Mouse (Mus musculus) left cerebral cortex, adult 8-10 months (tissue): ENCODE data around the gene Glg1. TPM values are rescaled to one million over a fixed set of nuclear protein-coding genes. Genes with fewer than 3 reads are reported as not detected.
"Not testable (repeated sequence)": the region's sequence is repeated elsewhere in the genome, so short reads cannot be mapped to it uniquely, and the experiment has no call there.

Source experiments
- DNase-seq, 2 experiments: peaks; one replicate each; pipeline ENCODE4 v3.0.0; 2022; ENCODE audit warnings: low spot score in 2 of 2
- total RNA-seq, 4 experiments: library from RNA; stranded (reverse); gene quantifications; 2 replicates each; pipeline ENCODE4 v1.2.4; 2022

The Glg1 gene
- total RNA-seq, 4 experiments from 2014 or later: 139 to 145 (median 142) TPM

DNA sequence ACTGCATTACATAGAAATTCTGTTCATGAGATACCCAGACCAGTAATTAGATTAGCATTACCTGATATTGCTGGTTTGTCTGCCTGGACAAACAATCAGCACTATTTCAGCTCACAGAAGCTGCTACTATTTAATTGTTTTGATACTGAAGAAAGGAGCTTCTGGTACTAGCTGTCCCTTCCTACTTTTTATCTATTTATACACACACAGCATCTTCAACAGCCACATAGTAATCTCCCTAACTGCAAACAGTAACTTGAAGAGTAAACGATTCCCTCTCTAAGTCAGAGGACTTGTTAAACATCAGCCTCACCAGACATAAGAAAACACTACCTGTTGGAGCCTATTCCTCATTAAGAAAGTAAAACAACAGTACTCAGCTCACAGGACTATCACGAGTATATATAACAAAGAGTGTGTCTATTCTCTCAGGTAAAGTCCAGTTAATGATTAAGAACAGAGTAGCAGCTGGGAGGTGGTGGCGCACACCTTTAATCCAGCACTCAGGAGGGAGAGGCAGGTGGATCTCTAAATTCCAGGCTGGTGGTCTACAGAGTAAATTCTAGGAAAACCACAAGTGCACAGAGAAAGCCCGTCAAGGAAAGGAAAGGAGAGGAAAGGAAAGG, 6.4 kb downstream of the Glg1 start:
- DNase-seq: no peak

DNA sequence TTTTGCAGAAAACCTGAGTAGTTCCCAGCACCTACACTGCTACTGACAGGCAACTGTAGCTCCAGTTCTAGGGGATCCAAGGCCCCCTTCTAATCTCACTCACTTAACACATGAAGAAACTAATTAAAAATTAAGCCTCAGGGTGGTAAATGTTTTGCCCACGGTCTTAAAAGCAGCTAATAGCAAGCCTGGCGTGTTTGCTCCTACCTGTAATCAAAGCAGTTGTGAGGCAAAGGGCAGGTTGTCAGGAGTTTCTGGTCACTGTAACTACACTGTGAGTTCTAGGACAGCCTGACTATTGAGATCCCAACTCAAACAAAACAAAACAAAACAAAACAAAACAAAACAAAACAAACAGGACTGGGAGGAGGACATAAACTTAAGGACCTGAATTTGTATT, 8.9 kb downstream of the Glg1 start:
- DNase-seq: no peak

DNA sequence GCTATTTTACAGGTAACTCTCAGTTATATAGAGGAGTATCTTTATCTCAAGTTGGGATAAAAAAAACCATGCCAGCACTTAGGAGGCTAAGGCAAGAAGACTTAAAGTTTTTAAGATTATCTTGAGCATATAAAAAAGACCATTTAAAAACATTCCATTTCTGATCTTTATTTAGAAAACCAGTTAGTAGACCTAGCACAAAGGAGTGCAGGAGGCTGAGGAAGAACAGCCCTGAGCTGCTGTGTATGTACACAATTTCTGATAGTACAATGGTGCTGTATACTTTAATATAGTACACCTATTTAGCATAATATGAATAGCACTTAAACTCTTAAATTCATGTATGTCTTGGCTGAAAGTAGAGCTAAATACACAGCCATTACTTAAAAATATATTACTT, 10.9 kb downstream of the Glg1 start:
- DNase-seq: no peak

DNA sequence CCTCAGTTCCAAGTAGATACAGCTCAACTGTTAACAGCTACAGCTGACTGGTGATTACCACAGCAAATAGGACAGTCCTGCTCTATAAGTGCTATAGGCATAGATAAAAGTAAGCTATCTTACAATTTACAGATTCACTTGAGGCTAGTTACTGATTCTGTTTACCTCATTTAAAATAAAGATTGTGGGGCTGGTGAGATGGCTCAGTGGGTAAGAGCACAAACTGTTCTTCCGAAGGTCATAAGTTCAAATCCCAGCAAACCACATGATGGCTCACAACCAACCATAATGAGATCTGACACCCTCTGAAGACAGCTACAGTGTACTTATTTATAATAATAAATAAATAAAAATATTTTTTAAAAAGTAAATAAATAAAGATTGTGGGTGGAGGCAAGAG, 12.2 kb downstream of the Glg1 start:
- not testable (repeated sequence) for DNase-seq

DNA sequence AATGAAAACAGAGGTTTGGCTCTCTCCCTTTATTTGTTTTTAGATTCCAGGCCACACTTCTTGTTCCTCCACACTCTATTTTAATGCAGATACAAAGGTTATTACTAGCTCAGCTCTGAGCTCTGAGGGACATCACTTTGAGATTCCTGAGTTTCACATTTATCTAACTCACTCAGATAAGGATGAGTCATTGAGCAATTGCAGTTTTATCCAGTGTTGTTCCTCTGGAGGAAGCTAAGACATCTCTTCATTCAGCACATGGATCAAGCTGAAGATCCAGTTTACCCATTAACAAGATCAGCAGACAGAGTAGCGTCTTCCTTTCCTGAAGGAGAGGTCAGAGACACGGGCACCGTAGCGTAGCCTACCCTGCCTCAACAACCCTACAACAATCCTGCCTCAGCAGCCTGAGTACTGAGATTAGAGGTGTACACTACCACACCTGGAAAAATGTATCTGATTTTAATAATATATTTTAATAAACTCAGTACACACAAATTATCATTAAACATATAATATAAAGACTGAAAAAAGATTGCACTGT, 12.7 kb downstream of the Glg1 start:
- no peak for DNase-seq

DNA sequence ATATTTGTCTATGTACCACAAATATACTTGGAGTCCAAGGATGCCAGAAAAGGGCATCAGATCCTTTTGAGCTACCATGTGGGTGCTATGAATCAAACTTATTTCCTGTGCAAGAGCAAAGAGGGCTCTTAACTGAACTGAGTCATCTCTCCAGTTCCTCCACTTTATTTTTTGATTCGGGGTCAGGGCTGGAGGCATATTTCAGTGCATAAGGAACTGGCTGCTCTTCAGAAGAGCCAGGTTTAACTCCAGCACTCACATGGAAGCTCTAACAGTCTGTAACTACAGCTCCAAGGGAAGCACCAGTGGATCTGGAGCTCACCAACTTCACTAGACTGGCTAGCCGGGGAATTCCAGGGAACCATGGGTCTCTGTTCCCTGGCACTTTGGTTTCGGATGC, 21.7 kb downstream of the Glg1 start:
- no peak for DNase-seq

DNA sequence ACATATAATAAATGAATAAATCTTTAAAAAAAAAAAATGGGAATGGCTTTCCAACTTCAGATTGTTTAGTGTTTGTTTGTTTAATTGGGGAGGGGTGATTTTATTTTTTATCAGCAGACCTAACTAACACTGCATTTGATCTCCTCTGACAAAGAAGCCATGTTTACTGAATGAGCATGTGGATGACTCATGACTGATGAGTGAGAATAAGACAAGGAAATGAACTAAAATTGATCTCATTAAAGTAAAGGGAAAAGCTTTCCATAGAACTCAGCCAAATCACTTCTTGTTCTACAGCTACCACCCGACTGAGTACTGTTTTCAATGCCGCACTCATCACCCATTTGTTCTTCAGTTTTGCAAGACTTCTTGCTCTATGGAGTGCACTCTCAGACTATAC, 25.3 kb downstream of the Glg1 start:
- DNase-seq: no peak

DNA sequence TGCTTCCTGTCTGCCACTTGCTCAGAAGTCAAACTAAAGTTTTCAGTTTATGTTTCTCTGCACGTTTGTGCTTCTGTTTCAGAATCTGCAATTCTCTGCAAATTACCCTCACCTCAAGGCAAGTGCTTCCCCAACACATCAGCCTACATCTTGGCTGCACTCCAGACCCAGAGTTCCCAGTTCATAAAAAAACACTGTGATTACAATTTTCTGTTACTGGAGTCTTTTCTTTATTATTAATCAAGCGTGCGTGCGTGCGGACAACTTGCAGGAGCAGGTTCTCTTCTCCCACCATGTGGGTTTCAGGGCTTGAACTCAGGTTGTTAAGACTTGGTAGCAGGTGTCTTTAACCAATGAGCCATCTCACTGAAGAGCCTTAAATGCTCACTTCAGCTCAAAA, 34.9 kb downstream of the Glg1 start:
- no peak for DNase-seq

- peak; percentile 26 to 82 for DNase-seq
Observed at GRCm38 (mm10) chr8:111218107-111218506, 40.9 kb downstream of the Glg1 start.

DNA sequence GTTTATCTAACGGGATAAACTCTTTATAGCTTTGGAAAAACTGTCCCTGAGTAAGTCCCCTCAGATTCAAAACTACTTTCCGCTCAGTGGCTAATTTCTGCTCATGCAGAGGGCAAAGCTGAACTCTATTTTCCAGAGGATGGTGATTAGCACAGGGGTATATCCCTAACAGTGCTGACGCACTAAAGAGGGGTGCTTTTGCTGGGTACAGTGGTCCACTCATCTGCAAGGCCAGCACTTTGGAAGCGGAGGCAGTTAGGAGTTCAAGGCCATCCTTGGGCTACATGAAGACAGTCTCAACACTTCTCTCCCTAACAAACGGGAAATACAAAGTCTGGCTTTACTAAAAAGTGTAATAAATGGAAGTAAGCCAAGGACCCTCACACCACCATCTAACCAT, 45.6 kb downstream of the Glg1 start:
- DNase-seq: no peak

DNA sequence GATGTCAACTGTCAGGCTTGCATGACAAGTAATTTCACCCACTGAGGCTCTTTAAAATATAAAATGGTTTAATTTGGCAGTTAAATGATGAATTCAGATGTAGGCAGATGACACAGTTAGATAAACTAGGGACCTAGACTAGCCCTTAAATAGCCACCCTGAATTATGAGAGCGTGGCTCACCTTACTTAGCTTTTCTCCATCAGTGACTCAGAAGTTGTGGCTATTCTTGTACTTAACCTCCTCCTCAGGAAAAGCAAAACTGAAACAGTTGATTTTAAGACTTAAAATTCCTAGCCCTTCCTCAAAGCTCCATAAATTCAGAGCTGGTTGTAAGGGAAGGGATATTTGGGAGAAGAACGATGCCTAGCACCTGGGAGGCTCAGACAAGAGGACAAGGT, 47.8 kb downstream of the Glg1 start:
- no peak for DNase-seq

DNA sequence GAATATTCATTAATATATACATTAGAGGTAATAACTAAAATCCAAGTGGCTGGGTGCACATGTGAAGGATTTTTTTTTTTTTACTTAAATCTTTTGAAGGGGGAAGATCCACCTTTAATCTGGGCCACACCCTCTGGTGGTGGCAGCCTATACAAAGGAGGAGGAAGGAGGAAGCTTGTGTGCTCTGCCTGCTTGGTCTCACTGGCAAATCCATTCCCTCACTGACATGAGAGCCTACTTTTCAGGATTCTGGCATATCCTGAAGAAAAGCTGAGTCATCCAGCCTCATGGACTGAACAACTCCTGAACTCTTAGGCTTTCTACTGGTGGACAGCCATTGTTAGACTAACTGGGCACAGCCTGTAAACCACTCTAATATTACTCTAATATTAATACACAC, 49.1 kb downstream of the Glg1 start:
- no peak for DNase-seq

GRCm38 (mm10) chr8:111206321-111206720, 52.7 kb downstream of the Glg1 start:
- DNase-seq: no peak

- DNase-seq: no peak
Observed at GRCm38 (mm10) chr8:111205033-111205432, 54.0 kb downstream of the Glg1 start.

GRCm38 (mm10) chr8:111203341-111203740, 55.7 kb downstream of the Glg1 start:
- no peak for DNase-seq

GRCm38 (mm10) chr8:111197966-111198365, 61.0 kb downstream of the Glg1 start:
- no peak for DNase-seq

DNA sequence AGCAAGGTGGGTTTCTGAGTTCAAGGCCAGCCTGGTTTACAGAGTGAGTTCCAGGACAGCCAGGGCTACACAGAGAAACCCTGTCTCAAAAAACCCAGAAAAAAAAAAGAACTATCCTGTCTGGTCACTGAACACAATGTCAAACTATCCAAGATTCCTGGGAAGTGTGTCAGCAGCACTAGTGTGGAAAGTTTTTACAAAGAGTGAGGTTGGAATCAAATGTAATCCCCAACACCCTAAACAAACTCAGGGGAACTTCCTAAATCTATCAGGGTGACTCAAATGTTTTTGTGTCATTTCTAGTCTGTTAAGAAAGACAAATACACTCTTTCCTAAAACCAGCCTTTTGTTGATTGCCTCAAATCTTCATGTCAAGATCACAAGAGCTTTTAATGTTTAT, 62.8 kb downstream of the Glg1 start:
- DNase-seq: no peak

DNA sequence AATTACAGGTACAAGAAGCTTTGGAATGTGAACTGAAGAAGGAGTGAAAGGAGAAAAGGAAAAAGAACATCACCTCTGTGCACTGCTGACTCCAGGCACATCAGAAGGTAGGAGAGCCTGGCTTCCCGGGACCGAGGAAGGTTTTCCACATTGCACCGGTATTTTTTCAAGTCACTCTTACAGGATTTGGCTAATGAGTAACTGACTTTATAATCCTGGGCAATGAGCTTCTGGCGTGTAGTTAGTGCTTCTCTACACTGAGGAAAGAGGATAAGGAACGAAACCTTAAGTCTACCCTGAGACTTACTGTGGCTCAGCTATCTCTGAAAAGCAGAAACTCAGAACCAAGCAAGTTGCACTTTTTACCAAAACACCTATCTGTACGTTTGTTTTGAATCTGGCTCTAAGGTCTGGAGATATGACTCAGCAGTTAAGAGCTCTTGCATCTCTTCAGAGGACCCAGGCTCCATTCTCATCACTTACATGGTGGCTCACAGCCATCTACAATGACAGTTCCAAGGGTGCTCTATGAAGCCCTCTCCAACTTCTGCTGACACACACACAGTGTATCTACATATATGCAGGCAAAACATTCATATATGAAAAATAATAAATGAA, 70.3 kb downstream of the Glg1 start:
- no peak for DNase-seq

DNA sequence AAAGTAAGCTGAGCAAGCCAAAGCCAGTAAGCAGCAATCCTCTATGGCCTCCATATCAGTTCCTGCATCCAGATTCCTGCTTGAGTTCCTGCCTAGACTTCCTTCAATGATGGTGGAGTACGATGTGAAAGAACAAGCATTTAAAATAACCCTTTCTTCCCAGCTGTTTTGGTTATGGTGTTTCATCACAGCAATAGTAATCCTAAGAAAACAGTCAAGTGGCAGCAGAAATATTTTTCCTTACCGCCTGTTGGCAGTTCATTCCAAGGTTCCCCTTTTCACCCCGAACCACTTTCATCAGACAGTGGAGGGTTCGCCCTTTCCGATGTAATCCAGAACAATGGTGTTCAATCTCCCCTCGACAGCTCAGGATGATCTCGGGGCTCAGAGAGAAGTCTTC, 71.5 kb downstream of the Glg1 start:
- DNase-seq: no peak

DNA sequence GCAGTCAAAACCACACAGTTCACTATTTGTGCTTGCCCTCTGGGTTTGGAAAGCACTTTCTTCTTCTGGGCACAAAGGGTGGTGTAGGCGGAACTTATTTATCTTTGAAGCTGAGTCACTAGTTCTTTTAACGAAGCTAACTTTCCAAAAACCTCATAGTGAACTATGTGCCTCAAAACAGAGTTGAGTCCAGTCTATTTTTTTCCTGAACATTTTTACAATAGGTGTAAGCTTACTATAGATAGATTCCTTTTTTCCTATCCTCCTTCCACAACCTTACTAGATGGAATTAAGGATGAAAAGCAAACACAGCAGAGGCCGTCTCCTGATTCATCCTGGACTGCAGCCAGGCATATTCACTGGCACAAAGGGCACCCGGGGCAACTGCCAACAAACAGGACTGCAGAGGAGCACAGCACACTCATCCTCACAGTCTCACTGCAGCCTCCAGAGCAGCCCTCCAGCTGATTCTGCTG, 73.5 kb downstream of the Glg1 start:
- peak in 1 of 2 experiments; percentile 47 for DNase-seq

GRCm38 (mm10) chr8:111171661-111172060, 87.4 kb downstream of the Glg1 start:
- DNase-seq: no peak

GRCm38 (mm10) chr8:111157617-111158016, 101.4 kb downstream of the Glg1 start:
- peak; percentile 31 to 44 for DNase-seq
